Mouse (Mus musculus) MEL (cell line): ENCODE data around the gene Man2c1.

Experiments
- CTCF ChIP-seq, 3 experiments: IDR thresholded peaks in 2 of 3; conservative IDR thresholded peaks in 1 of 3; 2 replicates each; pipeline ENCODE4 v1.5.1; 2011 to 2012; ENCODE audit warnings: low read length in 3 of 3, low read depth in 2 of 3, mild to moderate bottlenecking in 2 of 3, improper control_type of control experiment in 1 of 3, inconsistent platforms in 1 of 3, mixed read lengths in 1 of 3, moderate library complexity in 1 of 3; ENCODE audit not compliant: control insufficient read depth in 1 of 3, insufficient read depth in 1 of 3, poor library complexity in 1 of 3, severe bottlenecking in 1 of 3
- E2F4 ChIP-seq: IDR thresholded peaks from 2 replicates; pipeline ENCODE4 v1.6.1; 2011; ENCODE audit warnings: low read depth, low read length, improper control_type of control experiment, borderline replicate concordance
- ELF1 ChIP-seq: IDR thresholded peaks from 2 replicates; pipeline ENCODE4 v1.6.1; 2014; ENCODE audit warnings: low read depth, mild to moderate bottlenecking, inconsistent platforms, low read length, improper control_type of control experiment, moderate library complexity
- ETS1 ChIP-seq: IDR thresholded peaks from 2 replicates; pipeline ENCODE4 v1.6.1; 2012; ENCODE audit warnings: low read depth, mild to moderate bottlenecking, inconsistent platforms, low read length, improper control_type of control experiment, moderate library complexity
- KAT2A ChIP-seq: conservative IDR thresholded peaks from 2 replicates; pipeline ENCODE4 v1.6.1; 2012; ENCODE audit warnings: low read depth, low read length, improper control_type of control experiment, inconsistent platforms
- MAX ChIP-seq: IDR thresholded peaks from 2 replicates; pipeline ENCODE4 v1.6.1; 2011; ENCODE audit warnings: low read length, improper control_type of control experiment
- MXI1 ChIP-seq: IDR thresholded peaks from 2 replicates; pipeline ENCODE4 v1.6.1; 2011; ENCODE audit warnings: mild to moderate bottlenecking, low read depth, low read length, improper control_type of control experiment
- MYC ChIP-seq: IDR thresholded peaks from 2 replicates; pipeline ENCODE4 v1.6.1; 2011; ENCODE audit warnings: low read depth, mild to moderate bottlenecking, low read length, improper control_type of control experiment, moderate library complexity
- NRF1 ChIP-seq: IDR thresholded peaks from 2 replicates; pipeline ENCODE4 v1.6.1; 2014; ENCODE audit warnings: low read depth, mild to moderate bottlenecking, inconsistent platforms, low read length, improper control_type of control experiment, moderate library complexity; ENCODE audit not compliant: poor library complexity, insufficient read depth, severe bottlenecking
- POLR2A ChIP-seq, 2 experiments: IDR thresholded peaks; 2 replicates each; pipeline ENCODE4 v1.6.1; 2011 to 2012; ENCODE audit warnings: low read length in 2 of 2, mild to moderate bottlenecking in 2 of 2, control low read depth in 1 of 2, improper control_type of control experiment in 1 of 2, low read depth in 1 of 2, moderate library complexity in 1 of 2; ENCODE audit not compliant: control insufficient read depth in 1 of 2, insufficient read depth in 1 of 2, poor library complexity in 1 of 2
- RCOR1 ChIP-seq: IDR thresholded peaks from 2 replicates; pipeline ENCODE4 v1.6.1; 2012; ENCODE audit warnings: low read depth, mild to moderate bottlenecking, inconsistent platforms, low read length, improper control_type of control experiment
- TAL1 ChIP-seq: IDR thresholded peaks from 2 replicates; pipeline ENCODE4 v1.6.1; 2012; ENCODE audit warnings: mild to moderate bottlenecking, inconsistent platforms, low read length, moderate library complexity, mixed read lengths
- TCF12 ChIP-seq: IDR thresholded peaks from 2 replicates; pipeline ENCODE4 v1.6.1; 2014; ENCODE audit warnings: low read depth, mild to moderate bottlenecking, inconsistent platforms, low read length, improper control_type of control experiment, moderate library complexity

DNA sequence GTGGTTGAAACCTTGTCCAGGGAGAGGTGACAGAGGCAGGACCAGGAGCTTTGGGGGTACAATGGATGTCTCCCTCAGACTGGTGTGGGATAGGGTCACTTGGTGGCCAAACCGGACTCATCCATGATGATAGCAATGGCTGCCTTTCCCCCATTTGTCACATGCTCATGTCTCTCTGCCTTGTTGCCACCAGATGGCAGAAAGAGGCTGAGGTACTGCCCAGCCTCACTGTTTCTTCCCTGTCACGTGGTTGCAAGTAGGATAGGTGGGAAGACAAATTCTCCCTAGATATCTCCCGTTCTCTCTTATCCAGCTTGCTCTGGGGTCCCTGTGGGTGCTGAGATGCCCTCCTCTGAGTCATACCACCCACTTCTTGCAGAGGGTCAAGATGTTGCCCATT, 32.0 kb downstream of the Man2c1 start:
- TF ChIP-seq CTCF (IDR thresholded peaks at IDR 0.05 in 2 of 3, conservative IDR thresholded peaks at IDR 0.05 in 1 of 3; ENCODE audit: control insufficient read depth in 1 of 3, insufficient read depth in 1 of 3, low read depth in 2 of 3, low read length in 3 of 3, poor library complexity in 1 of 3, severe bottlenecking in 1 of 3), result peak; percentile 64 to 97 (median 81)
- no peak for TF ChIP-seq KAT2A
- TF ChIP-seq ETS1, result no peak
- TF ChIP-seq POLR2A (IDR thresholded peaks at IDR 0.05; ENCODE audit: control insufficient read depth in 1 of 2, insufficient read depth in 1 of 2, low read depth in 1 of 2, low read length in 2 of 2, poor library complexity in 1 of 2), result no peak
- TF ChIP-seq ELF1, result 0 out of 2 replicates have a peak, but pooled peaks have one; percentile 10
- TF ChIP-seq MXI1, result peak; percentile 81
- TF ChIP-seq MYC, result peak; percentile 96
- 0 out of 2 replicates have a peak, but pooled peaks have one; percentile 12 for TF ChIP-seq TCF12
- TF ChIP-seq TAL1, result no peak
- no peak for TF ChIP-seq RCOR1
- TF ChIP-seq MAX, result peak; percentile 97
- TF ChIP-seq E2F4, result no peak
- no peak for TF ChIP-seq NRF1
